Mouse (Mus musculus): ENCODE results near the gene Pth1r. TPM values are rescaled to one million over a fixed set of nuclear protein-coding genes. Genes with fewer than 3 reads are reported as not detected.
A peak's percentile ranks its signal among the peaks of the same experiment; 100 is the strongest.

Pth1r gene
- polyA plus RNA-seq, 1 experiment from 2014 or later: 10.5 TPM

DNA sequence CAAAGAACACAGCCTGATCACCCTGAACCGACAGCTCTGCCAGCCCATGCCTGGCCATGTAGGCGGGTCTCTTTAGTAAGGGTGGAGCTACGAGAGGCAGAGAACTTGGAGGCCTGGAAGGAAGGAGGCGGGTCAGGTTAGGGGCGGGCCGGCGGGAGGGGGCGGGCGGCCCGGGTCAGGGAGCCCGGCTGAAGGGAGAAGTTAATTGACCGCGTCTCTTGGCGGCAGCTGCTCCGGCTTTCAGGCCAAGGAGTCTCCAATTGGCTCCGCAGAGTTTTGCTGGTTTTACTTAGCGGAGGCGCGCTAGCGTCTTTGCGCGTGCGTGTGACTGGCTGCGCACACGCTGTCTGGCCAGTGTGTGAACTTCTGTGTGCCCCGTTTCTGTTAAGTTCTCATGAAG lies 14.3 kb downstream of the Pth1r start:
- DNase-seq (ENCODE audit: low spot score): peak; percentile 90
- Histone ChIP-seq H3K27me3 (ENCODE audit: control insufficient read depth, insufficient read depth, low read length) (no peaks in the 10 kb centered on the region), H3K36me3 (ENCODE audit: control insufficient read depth, insufficient read depth, low read length) (no peaks in the 10 kb centered on the region), H3K9ac (ENCODE audit: low read length) (no peak overlapping the region), H3K4me3 (ENCODE audit: low read depth, low read length) (peak overlapping the region; percentile 39), H3K9me3 (ENCODE audit: control insufficient read depth, low read length) (no peaks in the 10 kb centered on the region), H3K4me2 (replicated peaks; ENCODE audit: low read depth) (peak overlapping the region; percentile 63), H3K4me1 (replicated peaks; ENCODE audit: control insufficient read depth, insufficient read depth) (no peaks in the 10 kb centered on the region), H3K27ac (replicated peaks) (peak overlapping the region; percentile 65)
- TF ChIP-seq CTCF (IDR thresholded peaks at IDR 0.05; ENCODE audit: low read depth) (no peak), EP300 (optimal IDR thresholded peaks at IDR 0.05) (no peak)
- WGBS: 1% methylated on average over 26 of the region's 26 CpGs
- peak; percentile 92 for ATAC-seq (ENCODE audit: low FRiP score, low TSS enrichment)

DNA sequence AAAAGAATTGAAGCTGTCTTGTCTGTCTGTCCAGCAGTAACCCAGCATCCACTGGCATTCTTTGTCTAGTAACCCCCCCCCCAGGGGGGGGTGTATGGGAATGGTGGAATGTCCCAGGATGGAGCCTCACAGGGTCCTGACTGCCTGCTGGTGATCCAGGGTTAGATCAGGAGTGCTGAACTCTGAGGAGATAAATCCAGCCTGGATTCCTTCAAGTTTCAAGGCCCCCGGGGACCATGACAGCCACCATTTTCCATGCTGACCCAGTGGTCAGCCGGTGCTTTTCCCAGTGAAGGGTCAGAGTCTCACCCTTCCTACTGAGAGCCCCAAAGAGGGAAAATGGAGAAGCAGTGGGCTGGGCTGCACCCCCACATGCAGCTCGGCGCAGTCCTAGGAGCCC lies 15.1 kb downstream of the Pth1r start:
- Histone ChIP-seq H3K4me2 (replicated peaks; ENCODE audit: low read depth) (no peak overlapping the region; the same call in 1 of the 2 replicates), H3K4me3 (ENCODE audit: low read depth, low read length) (no peak overlapping the region), H3K36me3 (ENCODE audit: control insufficient read depth, insufficient read depth, low read length) (no peaks in the 10 kb centered on the region), H3K9me3 (ENCODE audit: control insufficient read depth, low read length) (no peaks in the 10 kb centered on the region), H3K27me3 (ENCODE audit: control insufficient read depth, insufficient read depth, low read length) (no peaks in the 10 kb centered on the region), H3K4me1 (replicated peaks; ENCODE audit: control insufficient read depth, insufficient read depth) (no peaks in the 10 kb centered on the region), H3K9ac (ENCODE audit: low read length) (no peak overlapping the region), H3K27ac (replicated peaks) (no peak overlapping the region)
- TF ChIP-seq EP300 (optimal IDR thresholded peaks at IDR 0.05) (no peak), CTCF (IDR thresholded peaks at IDR 0.05; ENCODE audit: low read depth) (no peak)
- 58% methylated on average over 4 of the region's 4 CpGs for WGBS
- no peak for ATAC-seq (ENCODE audit: low FRiP score, low TSS enrichment)
- DNase-seq (ENCODE audit: low spot score): no peak

DNA sequence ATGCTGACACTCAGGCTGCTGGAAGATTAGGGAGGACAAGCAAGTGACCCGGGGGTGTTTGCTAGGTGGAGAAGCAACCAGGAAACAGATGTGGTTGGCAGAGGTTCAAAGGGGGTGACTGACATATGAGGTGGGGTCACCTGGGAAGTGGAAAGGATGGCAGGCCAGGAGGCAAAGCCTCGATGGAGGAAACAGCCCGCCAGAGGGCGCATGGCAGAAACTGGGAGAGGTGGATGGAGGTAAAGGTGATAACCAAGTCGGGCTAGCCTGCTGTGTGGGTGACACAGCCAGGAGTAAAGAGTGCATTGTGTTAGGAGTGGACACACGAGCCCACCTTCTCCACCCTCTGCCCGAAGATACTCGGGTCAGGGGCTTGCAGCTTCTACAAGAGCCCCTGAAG lies 17.1 kb downstream of the Pth1r start:
- Histone ChIP-seq H3K36me3 (ENCODE audit: control insufficient read depth, insufficient read depth, low read length) (no peaks in the 10 kb centered on the region), H3K4me1 (replicated peaks; ENCODE audit: control insufficient read depth, insufficient read depth) (no peaks in the 10 kb centered on the region), H3K9ac (ENCODE audit: low read length) (no peak overlapping the region), H3K4me2 (replicated peaks; ENCODE audit: low read depth) (no peak overlapping the region), H3K27ac (replicated peaks) (no peak overlapping the region), H3K9me3 (ENCODE audit: control insufficient read depth, low read length) (no peaks in the 10 kb centered on the region), H3K27me3 (ENCODE audit: control insufficient read depth, insufficient read depth, low read length) (no peaks in the 10 kb centered on the region), H3K4me3 (ENCODE audit: low read depth, low read length) (no peak overlapping the region)
- ATAC-seq (ENCODE audit: low FRiP score, low TSS enrichment) (no peak), DNase-seq (ENCODE audit: low spot score) (peak; percentile 80)
- WGBS: 16% methylated on average over 8 of the region's 8 CpGs
- TF ChIP-seq CTCF (IDR thresholded peaks at IDR 0.05; ENCODE audit: low read depth): peak; percentile 77
- TF ChIP-seq EP300 (optimal IDR thresholded peaks at IDR 0.05): no peak

DNA sequence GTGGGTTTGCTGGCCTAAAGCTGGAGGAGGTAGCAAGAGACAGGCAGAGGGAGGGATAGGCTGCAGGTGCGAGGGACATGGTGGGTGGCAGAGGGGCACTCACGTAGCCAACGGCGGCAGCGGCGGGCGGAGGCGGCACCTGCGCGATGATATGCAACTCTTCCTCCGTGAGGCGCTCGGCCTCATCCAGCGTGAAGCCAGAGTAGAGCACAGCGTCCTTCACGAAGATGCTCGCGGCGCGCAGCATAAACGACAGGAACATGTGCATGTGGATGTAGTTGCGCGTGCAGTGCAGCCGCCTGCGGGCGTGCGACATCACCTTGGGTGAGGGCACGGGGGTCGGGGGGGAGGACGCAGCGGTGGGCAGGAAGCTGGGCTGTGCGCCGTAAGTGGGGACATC lies 20.1 kb downstream of the Pth1r start:
- DNase-seq (ENCODE audit: low spot score) (no peak), ATAC-seq (ENCODE audit: low FRiP score, low TSS enrichment) (no peak)
- H3K4me2 ChIP-seq (replicated peaks; ENCODE audit: low read depth): no peak overlapping the region
- no peak overlapping the region for H3K9ac ChIP-seq (ENCODE audit: low read length)
- H3K27me3 ChIP-seq (ENCODE audit: control insufficient read depth, insufficient read depth, low read length): no peaks in the 10 kb centered on the region
- TF ChIP-seq CTCF (IDR thresholded peaks at IDR 0.05; ENCODE audit: low read depth) (no peak), EP300 (optimal IDR thresholded peaks at IDR 0.05) (no peak)
- no peaks in the 10 kb centered on the region for H3K9me3 ChIP-seq (ENCODE audit: control insufficient read depth, low read length)
- WGBS: 31% methylated on average over 32 of the region's 33 CpGs
- no peak overlapping the region for H3K4me3 ChIP-seq (ENCODE audit: low read depth, low read length)
- 0 out of 2 replicates have a peak, but pooled peaks cover 2% of the 10 kb centered on the region for H3K36me3 ChIP-seq (ENCODE audit: control insufficient read depth, insufficient read depth, low read length)
- no peak overlapping the region for H3K27ac ChIP-seq (replicated peaks)
- H3K4me1 ChIP-seq (replicated peaks; ENCODE audit: control insufficient read depth, insufficient read depth): no peaks in the 10 kb centered on the region

DNA sequence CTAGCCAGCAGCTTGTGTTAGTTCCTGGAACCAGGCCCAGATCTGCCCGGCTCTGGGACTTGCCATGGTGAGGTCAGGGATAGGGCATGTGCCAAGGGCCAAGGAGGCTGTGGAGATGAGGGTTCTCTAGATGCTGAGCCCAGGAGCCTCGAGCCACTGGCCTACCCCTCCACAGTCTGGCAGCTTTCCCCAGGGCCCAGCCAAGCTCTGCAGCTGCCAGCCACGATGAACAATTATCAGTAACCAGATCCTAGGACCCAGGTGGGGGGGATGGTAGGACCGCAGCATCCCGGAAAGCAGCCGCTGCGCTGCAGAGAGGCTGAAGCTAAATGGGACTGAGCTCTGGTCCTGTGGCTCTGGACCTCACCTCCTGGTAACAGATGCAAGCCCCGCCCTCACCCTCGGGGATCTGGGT lies 21.2 kb downstream of the Pth1r start:
- no peak overlapping the region for H3K27ac ChIP-seq (replicated peaks)
- DNase-seq (ENCODE audit: low spot score) (no peak), ATAC-seq (ENCODE audit: low FRiP score, low TSS enrichment) (no peak)
- no peak overlapping the region for H3K9ac ChIP-seq (ENCODE audit: low read length)
- 0 out of 2 replicates have a peak, but pooled peaks cover 2% of the 10 kb centered on the region for H3K36me3 ChIP-seq (ENCODE audit: control insufficient read depth, insufficient read depth, low read length)
- TF ChIP-seq EP300 (optimal IDR thresholded peaks at IDR 0.05): no peak
- no peak for TF ChIP-seq CTCF (IDR thresholded peaks at IDR 0.05; ENCODE audit: low read depth)
- H3K4me3 ChIP-seq (ENCODE audit: low read depth, low read length): no peak overlapping the region
- H3K4me2 ChIP-seq (replicated peaks; ENCODE audit: low read depth): no peak overlapping the region
- no peaks in the 10 kb centered on the region for H3K9me3 ChIP-seq (ENCODE audit: control insufficient read depth, low read length)
- no peaks in the 10 kb centered on the region for H3K4me1 ChIP-seq (replicated peaks; ENCODE audit: control insufficient read depth, insufficient read depth)
- H3K27me3 ChIP-seq (ENCODE audit: control insufficient read depth, insufficient read depth, low read length): no peaks in the 10 kb centered on the region
- WGBS: 21% methylated on average over 9 of the region's 9 CpGs

DNA sequence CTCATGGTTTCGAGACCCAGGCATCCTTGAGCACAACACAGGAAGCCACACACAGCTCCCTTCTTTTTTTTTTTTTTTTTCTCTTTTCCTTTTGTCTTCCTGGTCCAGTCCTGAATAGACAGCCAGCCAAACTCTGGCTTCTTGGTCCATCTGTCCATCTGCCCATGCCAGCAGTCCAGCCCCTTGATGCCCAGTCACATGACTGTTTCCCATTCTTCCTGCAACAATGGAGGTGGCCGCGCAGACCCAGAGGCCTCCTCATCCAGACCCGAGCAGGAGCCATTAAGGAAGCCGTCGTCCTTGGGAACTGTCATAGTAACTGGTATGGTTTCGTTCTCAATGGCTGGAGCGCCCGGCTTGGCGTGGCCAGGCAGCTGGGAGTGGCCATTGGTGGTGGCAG lies 24.9 kb downstream of the Pth1r start:
- no peaks in the 10 kb centered on the region for H3K27me3 ChIP-seq (ENCODE audit: control insufficient read depth, insufficient read depth, low read length)
- no peak for ATAC-seq (ENCODE audit: low FRiP score, low TSS enrichment)

More for the DNA sequence above, 24.9 kb downstream of the Pth1r start:
- no peak for DNase-seq (ENCODE audit: low spot score)
- no peak overlapping the region for H3K27ac ChIP-seq (replicated peaks)
- H3K4me3 ChIP-seq (ENCODE audit: low read depth, low read length): no peak overlapping the region
- no peak overlapping the region for H3K9ac ChIP-seq (ENCODE audit: low read length)
- H3K36me3 ChIP-seq (ENCODE audit: control insufficient read depth, insufficient read depth, low read length): 0 out of 2 replicates have a peak, but pooled peaks cover 2% of the 10 kb centered on the region
- H3K4me2 ChIP-seq (replicated peaks; ENCODE audit: low read depth): no peak overlapping the region
- no peaks in the 10 kb centered on the region for H3K9me3 ChIP-seq (ENCODE audit: control insufficient read depth, low read length)
- 91% methylated on average over 10 of the region's 10 CpGs for whole genome bisulfite sequencing
- H3K4me1 ChIP-seq (replicated peaks; ENCODE audit: control insufficient read depth, insufficient read depth): no peaks in the 10 kb centered on the region
- TF ChIP-seq EP300 (optimal IDR thresholded peaks at IDR 0.05) (no peak), CTCF (IDR thresholded peaks at IDR 0.05; ENCODE audit: low read depth) (no peak)

Data from stomach, postnatal 0 days (tissue).